Mouse (Mus musculus): ENCODE data around the gene Slc46a1. TPM values are rescaled to one million over a fixed set of nuclear protein-coding genes. Genes with fewer than 3 reads are reported as not detected.

Slc46a1 gene
- total and polyA plus RNA-seq, 3 experiments = 8.3 to 11.6 TPM; not detected in 1

DNA sequence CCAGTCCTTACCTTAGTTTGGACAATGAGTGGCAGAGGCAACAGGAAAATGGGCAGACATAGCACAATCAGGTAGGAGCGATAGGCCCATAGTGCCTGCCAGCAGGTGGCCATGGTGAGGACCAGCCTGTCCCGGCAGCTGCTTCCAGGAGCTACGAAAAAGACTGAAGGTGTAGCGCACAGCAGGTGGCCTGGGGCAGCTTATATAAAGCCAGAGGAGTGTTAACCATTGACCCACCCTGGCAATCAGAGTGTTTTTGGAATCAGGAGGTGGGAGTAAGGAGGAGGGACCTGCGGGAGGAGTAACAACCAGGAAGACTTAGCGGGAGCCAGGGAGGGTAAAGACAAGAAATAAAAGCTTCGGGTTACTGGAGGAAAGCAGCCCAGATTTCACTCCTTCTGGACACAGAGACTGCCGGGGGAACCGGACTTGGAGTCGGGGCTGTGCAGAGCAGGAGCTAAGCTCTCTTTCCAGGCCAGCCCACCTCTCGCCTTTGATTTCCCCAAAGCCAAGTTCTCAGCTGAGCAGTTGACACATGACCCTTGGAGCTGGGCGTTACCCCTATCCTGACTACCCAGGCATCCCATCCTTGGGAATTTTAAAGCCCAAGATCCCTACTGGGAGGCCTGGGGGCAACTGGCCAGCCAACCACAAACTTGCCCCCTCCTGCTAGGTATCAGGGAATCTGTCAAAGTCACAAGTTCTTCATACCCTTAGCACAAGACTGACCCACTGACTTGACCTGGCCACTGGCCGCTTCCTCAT lies 43.3 kb upstream of the Slc46a1 start, which contains the start of gene Slc13a2:
Gene Slc13a2 (minus strand): TSS at position 163 of the 765 bp plus-strand sequence.
- peaks cover 0 to 11% of the 10 kb centered on the region in 2 experiments; a peak in 2 of 4 replicates for H3K4me1 ChIP-seq (ENCODE audit: control insufficient read depth in 1 of 2, insufficient read depth in 2 of 2, low read length in 2 of 2)
- no peak for DNase-seq (ENCODE audit: low read depth, low spot score)
- no peaks in the 10 kb centered on the region for H3K79me2 ChIP-seq (ENCODE audit: control insufficient read depth, insufficient read depth, low read length, poor library complexity)
- peaks cover 0 to 9% of the 10 kb centered on the region in 2 experiments; a peak in 2 of 4 replicates for H3K36me3 ChIP-seq (ENCODE audit: control insufficient read depth in 1 of 2, insufficient read depth in 2 of 2, low read length in 2 of 2)
- no peak within 1 kb of the TSS for H3K9ac ChIP-seq (ENCODE audit: control insufficient read depth, low read depth, low read length, poor library complexity, severe bottlenecking)
- TF ChIP-seq SIN3A (IDR thresholded peaks at IDR 0.05; ENCODE audit: low read length) = no peak
- TF ChIP-seq MAZ (IDR thresholded peaks at IDR 0.05; ENCODE audit: low read depth, low read length) = no peak
- no peak for TF ChIP-seq ZNF384 (IDR thresholded peaks at IDR 0.05; ENCODE audit: low read depth, low read length)
- TF ChIP-seq USF1 (IDR thresholded peaks at IDR 0.05; ENCODE audit: low read depth, low read length) = no peak
- no peak for TF ChIP-seq CHD1 (IDR thresholded peaks at IDR 0.05; ENCODE audit: low read depth, low read length)
- TF ChIP-seq POLR2AphosphoS2 (IDR thresholded peaks at IDR 0.05; ENCODE audit: low read length) = no peak
- no peak for TF ChIP-seq USF2 (IDR thresholded peaks at IDR 0.05; ENCODE audit: borderline replicate concordance in 1 of 2, insufficient read depth in 1 of 2, low read depth in 1 of 2, low read length in 2 of 2)
- TF ChIP-seq GATA1 (IDR thresholded peaks at IDR 0.05; ENCODE audit: low read depth, low read length) = no peak
- TF ChIP-seq E2F4 (IDR thresholded peaks at IDR 0.05; ENCODE audit: borderline replicate concordance, low read depth, low read length) = no peak
- TF ChIP-seq ZKSCAN1 (IDR thresholded peaks at IDR 0.05; ENCODE audit: low read depth, low read length) = no peak
- TF ChIP-seq BHLHE40 (IDR thresholded peaks at IDR 0.05; ENCODE audit: borderline replicate concordance, low read depth, low read length) = no peak
- TF ChIP-seq RAD21 (IDR thresholded peaks at IDR 0.05; ENCODE audit: low read depth, low read length) = no peak
- no peak for TF ChIP-seq ELF1 (IDR thresholded peaks at IDR 0.05; ENCODE audit: low read depth, low read length)
- TF ChIP-seq ETS1 (IDR thresholded peaks at IDR 0.05; ENCODE audit: low read depth, low read length) = no peak
- no peak within 1 kb of the TSS for H3K27ac ChIP-seq (ENCODE audit: control insufficient read depth, low read depth, low read length)
- no peak within 1 kb of the TSS for H3K4me3 ChIP-seq (ENCODE audit: control insufficient read depth in 1 of 2, insufficient read depth in 1 of 2, low read depth in 2 of 2, low read length in 2 of 2)
- H3K9me3 ChIP-seq (replicated peaks; ENCODE audit: insufficient read depth, low read length) = no peaks in the 10 kb centered on the region
- H3K27me3 ChIP-seq (ENCODE audit: control insufficient read depth in 1 of 2, insufficient read depth in 2 of 2, low read length in 2 of 2) = peaks cover 3 to 9% of the 10 kb centered on the region in 2 experiments; a peak in 2 of 4 replicates

DNA sequence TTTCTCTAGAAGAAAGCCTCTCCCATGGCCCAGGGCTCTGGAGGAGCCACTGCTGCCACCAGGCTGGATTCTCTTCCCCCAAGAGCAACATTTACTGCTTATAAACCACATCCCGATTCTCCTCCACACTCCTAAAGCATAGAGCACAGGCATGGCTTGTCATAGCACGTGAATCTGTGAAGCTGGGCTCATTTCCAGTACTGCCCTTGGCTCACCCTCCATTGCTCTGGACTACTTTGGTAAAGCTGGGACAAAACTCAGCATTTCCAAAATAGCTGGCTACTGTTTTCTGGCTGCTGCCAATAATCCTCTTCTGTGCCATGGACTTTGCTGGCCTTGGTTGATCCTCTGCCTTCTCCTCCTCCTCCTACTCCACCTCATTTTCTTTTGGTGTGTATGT lies 41.1 kb upstream of the Slc46a1 start:
- Histone ChIP-seq H3K4me1 (ENCODE audit: control insufficient read depth in 1 of 2, insufficient read depth in 2 of 2, low read length in 2 of 2) (peaks cover 0 to 11% of the 10 kb centered on the region in 2 experiments; a peak in 3 of 4 replicates), H3K27ac (ENCODE audit: control insufficient read depth, low read depth, low read length) (no peak overlapping the region), H3K9me3 (replicated peaks; ENCODE audit: insufficient read depth, low read length) (no peaks in the 10 kb centered on the region), H3K36me3 (ENCODE audit: control insufficient read depth in 1 of 2, insufficient read depth in 2 of 2, low read length in 2 of 2) (peaks cover 0 to 9% of the 10 kb centered on the region in 2 experiments; a peak in 2 of 4 replicates), H3K9ac (ENCODE audit: control insufficient read depth, low read depth, low read length, poor library complexity, severe bottlenecking) (no peak overlapping the region), H3K4me3 (ENCODE audit: control insufficient read depth in 1 of 2, insufficient read depth in 1 of 2, low read depth in 2 of 2, low read length in 2 of 2) (no peak overlapping the region), H3K79me2 (ENCODE audit: control insufficient read depth, insufficient read depth, low read length, poor library complexity) (no peaks in the 10 kb centered on the region), H3K27me3 (ENCODE audit: control insufficient read depth in 1 of 2, insufficient read depth in 2 of 2, low read length in 2 of 2) (peaks cover 3 to 9% of the 10 kb centered on the region in 2 experiments; a peak in 2 of 4 replicates)
- DNase-seq (ENCODE audit: low read depth, low spot score) = no peak
- no peak for TF ChIP-seq JUND (IDR thresholded peaks at IDR 0.05; ENCODE audit: low read depth, low read length)
- no peak for TF ChIP-seq ETS1 (IDR thresholded peaks at IDR 0.05; ENCODE audit: low read depth, low read length)
- TF ChIP-seq MAZ (IDR thresholded peaks at IDR 0.05; ENCODE audit: low read depth, low read length) = no peak
- no peak for TF ChIP-seq NRF1 (IDR thresholded peaks at IDR 0.05; ENCODE audit: insufficient read depth, low read depth, low read length, poor library complexity, severe bottlenecking)
- TF ChIP-seq ELF1 (IDR thresholded peaks at IDR 0.05; ENCODE audit: low read depth, low read length) = no peak
- no peak for TF ChIP-seq POLR2AphosphoS5 (IDR thresholded peaks at IDR 0.05; ENCODE audit: borderline replicate concordance, low read depth, low read length)
- no peak for TF ChIP-seq TCF12 (IDR thresholded peaks at IDR 0.05; ENCODE audit: low read depth, low read length)
- TF ChIP-seq GABPA (IDR thresholded peaks at IDR 0.05; ENCODE audit: low read depth, low read length) = no peak
